Mouse (Mus musculus): ENCODE measurements around the gene Olah.

DNA sequence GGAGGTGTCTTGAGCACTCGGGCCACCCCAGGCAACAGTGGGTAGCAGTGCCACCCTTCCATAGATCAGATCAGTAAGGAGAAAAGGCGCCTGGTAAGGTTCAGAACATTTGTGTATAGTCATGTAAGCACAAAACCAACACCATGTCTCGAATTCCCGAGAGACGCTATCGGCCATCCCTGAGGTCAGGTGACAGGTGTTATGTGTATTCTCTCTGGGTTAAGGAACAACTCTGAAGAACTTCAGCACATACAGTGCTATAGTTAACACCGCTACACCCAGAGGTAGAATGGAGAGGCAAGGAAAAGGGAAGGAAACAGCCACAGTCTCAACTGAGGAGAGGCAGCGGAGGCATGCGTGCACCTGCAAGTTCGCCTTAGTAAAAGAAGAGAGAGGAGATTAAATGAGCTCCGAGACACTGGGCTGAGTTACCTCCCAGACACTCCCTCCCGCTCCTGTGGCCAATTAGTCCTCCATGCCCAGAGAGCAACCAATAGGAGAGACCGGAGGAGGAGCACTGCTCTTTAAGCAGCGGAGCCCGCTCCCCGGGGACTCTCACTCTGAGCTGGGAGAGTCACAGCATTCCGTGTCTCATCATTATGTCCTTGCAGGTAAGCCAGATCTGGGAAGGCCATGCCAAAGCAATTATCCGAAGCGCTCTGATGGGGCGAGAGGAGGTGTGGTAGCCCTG, 61.3 kb downstream of the Olah start, which contains the start of gene Acbd7:
- no peak for TF ChIP-seq POLR2A (IDR thresholded peaks at IDR 0.05; ENCODE audit: insufficient read depth, low read depth, low read length)
- TF ChIP-seq CTCF (IDR thresholded peaks at IDR 0.05; ENCODE audit: insufficient read depth, low read depth, low read length) = no peak
